Comparison of ENCODE assay signal across 8 mouse cellular contexts in the genomic region with DNA sequence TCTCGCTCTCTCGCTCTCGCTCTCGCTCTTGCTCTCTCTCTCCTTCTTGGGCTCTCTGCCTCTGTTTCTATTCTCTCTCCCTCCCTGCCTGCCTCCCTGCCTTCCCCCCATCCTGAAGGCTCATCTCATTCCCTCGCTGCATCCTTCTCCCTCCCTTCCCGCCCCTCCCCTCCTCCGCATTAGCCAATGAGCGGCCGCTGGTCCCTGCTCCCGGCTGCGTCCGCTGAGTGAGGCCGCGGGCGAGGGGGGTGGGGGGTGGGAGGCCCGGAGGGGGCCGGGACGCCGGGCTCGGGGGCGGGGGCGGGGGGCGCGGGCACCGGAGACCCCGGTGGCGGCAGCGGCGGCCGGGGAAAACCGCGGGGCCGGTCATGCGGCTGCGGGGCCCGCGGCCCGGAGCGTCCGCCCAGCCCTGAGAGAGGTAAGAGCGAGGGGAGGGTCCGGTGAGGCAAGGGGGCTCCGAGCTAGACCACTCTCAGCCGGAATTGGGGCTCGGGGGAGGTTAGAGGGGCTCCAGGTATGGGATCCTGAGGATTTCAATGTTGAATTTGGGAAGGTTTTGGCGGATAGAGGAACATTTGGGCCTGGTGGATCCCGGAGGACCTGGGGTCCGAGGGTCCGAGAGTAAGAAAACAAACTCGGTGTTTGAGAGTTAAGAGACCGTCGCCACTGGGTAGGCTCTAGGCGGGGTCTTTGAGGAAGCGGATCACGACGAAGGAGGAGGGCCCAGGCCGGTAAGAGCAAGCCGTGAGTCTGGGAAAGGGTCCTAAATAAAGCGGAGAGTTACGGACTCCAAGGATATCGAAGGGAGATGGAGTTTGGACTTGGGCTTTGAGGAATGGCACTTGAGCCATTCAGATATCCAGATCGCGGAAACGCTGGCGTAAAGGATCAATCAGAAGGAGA. TPM values are rescaled to one million over a fixed set of nuclear protein-coding genes. Genes with fewer than 3 reads are reported as not detected.
DNase-seq lines count a peak whose midpoint lies in the region; ATAC-seq and TF ChIP-seq lines count a peak whose summit lies in the region.

A gene (plus strand): TSS at position 337 of the 903 bp plus-strand sequence.

- no peak for DNase-seq in testis, postnatal 14 days (ENCODE audit: low spot score)
- peak; percentile 85 for DNase-seq in embryo, embryonic 9.5 days (ENCODE audit: extremely low spot score)
- peak; percentile 45 for DNase-seq in layer of hippocampus, adult 9-11 months
- DNase-seq in lung, postnatal 14 days = peak; percentile 4
- DNase-seq in thymus, adult 2 months = no peak

- peaks cover 5% of the 10 kb centered on the region for H3K27me3 ChIP-seq in testis, adult 2 months (ENCODE audit: control insufficient read depth, insufficient read depth, low read length)
- H3K27me3 ChIP-seq in heart, embryonic 11.5 days (ENCODE audit: control insufficient read depth, insufficient read depth, low read length) = peaks cover 44% of the 10 kb centered on the region
- H3K27me3 ChIP-seq in stomach, embryonic 14.5 days (ENCODE audit: control insufficient read depth, insufficient read depth, low read length) = no peaks in the 10 kb centered on the region
- no peaks in the 10 kb centered on the region for H3K27me3 ChIP-seq in thymus, adult 2 months (ENCODE audit: control insufficient read depth, insufficient read depth, low read length)

- H3K9me3 ChIP-seq in heart, embryonic 11.5 days (replicated peaks; ENCODE audit: control insufficient read depth, low read length) = no peaks in the 10 kb centered on the region
- no peaks in the 10 kb centered on the region for H3K9me3 ChIP-seq in stomach, embryonic 14.5 days (ENCODE audit: control insufficient read depth, low read depth, low read length)

- 2% methylated on average over 62 of the region's 65 CpGs for WGBS in heart, embryonic 11.5 days (ENCODE audit: insufficient replicate concordance)
- WGBS in stomach, embryonic 14.5 days = 1% methylated on average over 62 of the region's 65 CpGs
- 11% methylated on average over 65 of the region's 65 CpGs for WGBS in thymus, adult 2 months

- no peak for ATAC-seq in heart, embryonic 11.5 days (replicated peaks; ENCODE audit: insufficient number of reproducible peaks, low FRiP score, low TSS enrichment)
- ATAC-seq in stomach, embryonic 14.5 days (ENCODE audit: insufficient number of reproducible peaks, insufficient read depth, low FRiP score, low read depth) = peak; percentile 74

- H3K9ac ChIP-seq in heart, embryonic 11.5 days (ENCODE audit: low read depth, low read length) = peak within 1 kb of the TSS; percentile 58; the same call in 1 of the 2 replicates
- peak within 1 kb of the TSS; percentile 45 for H3K9ac ChIP-seq in stomach, embryonic 14.5 days (replicated peaks; ENCODE audit: low read depth, low read length)

- peak within 1 kb of the TSS; percentile 64 for H3K4me3 ChIP-seq in testis, adult 2 months (ENCODE audit: control insufficient read depth, low read depth, low read length)
- peak within 1 kb of the TSS; percentile 58 for H3K4me3 ChIP-seq in heart, embryonic 11.5 days (ENCODE audit: low read depth, low read length)
- H3K4me3 ChIP-seq in stomach, embryonic 14.5 days (ENCODE audit: low read depth, low read length) = peak within 1 kb of the TSS; percentile 39
- H3K4me3 ChIP-seq in thymus, adult 2 months (ENCODE audit: control insufficient read depth, insufficient read depth, low read length) = no peak within 1 kb of the TSS

- H3K4me2 ChIP-seq in heart, embryonic 11.5 days = peak within 1 kb of the TSS; percentile 73
- H3K4me2 ChIP-seq in stomach, embryonic 14.5 days (replicated peaks; ENCODE audit: low read depth, low read length) = peak within 1 kb of the TSS; percentile 49

- no peaks in the 10 kb centered on the region for H3K36me3 ChIP-seq in testis, adult 2 months (ENCODE audit: control insufficient read depth, insufficient read depth, low read length)
- no peaks in the 10 kb centered on the region for H3K36me3 ChIP-seq in heart, embryonic 11.5 days (ENCODE audit: control insufficient read depth, insufficient read depth, low read length)
- H3K36me3 ChIP-seq in stomach, embryonic 14.5 days (ENCODE audit: control insufficient read depth, insufficient read depth, low read length) = no peaks in the 10 kb centered on the region
- H3K36me3 ChIP-seq in thymus, adult 2 months (ENCODE audit: control insufficient read depth, insufficient read depth, low read length) = no peaks in the 10 kb centered on the region

- no peak for TF ChIP-seq CTCF in testis, adult 2 months (IDR thresholded peaks at IDR 0.05; ENCODE audit: control insufficient read depth, insufficient read depth, insufficient replicate concordance, low read depth, low read length)
- TF ChIP-seq CTCF in thymus, adult 2 months (IDR thresholded peaks at IDR 0.05; ENCODE audit: borderline replicate concordance, control insufficient read depth, extremely low read depth, insufficient read depth, low read length, poor library complexity) = no peak

- no peak for TF ChIP-seq POLR2A in testis, adult 2 months (IDR thresholded peaks at IDR 0.05; ENCODE audit: control insufficient read depth, low read depth, low read length)
- TF ChIP-seq POLR2A in thymus, adult 2 months (IDR thresholded peaks at IDR 0.05; ENCODE audit: control insufficient read depth, extremely low read depth, insufficient read depth, low read length, poor library complexity) = no peak

- H3K4me1 ChIP-seq in testis, adult 2 months (ENCODE audit: control insufficient read depth, insufficient read depth, low read length) = peaks cover 36% of the 10 kb centered on the region
- 0 out of 2 replicates have a peak, but pooled peaks cover 3% of the 10 kb centered on the region for H3K4me1 ChIP-seq in heart, embryonic 11.5 days (ENCODE audit: control insufficient read depth, insufficient read depth, low read length)
- H3K4me1 ChIP-seq in stomach, embryonic 14.5 days (ENCODE audit: control insufficient read depth, insufficient read depth, low read length) = no peaks in the 10 kb centered on the region
- H3K4me1 ChIP-seq in thymus, adult 2 months (replicated peaks; ENCODE audit: control insufficient read depth, insufficient read depth, low read length) = no peaks in the 10 kb centered on the region

- no peak within 1 kb of the TSS for H3K27ac ChIP-seq in testis, adult 2 months (ENCODE audit: control insufficient read depth, insufficient read depth, low read depth, low read length)
- no peak within 1 kb of the TSS for H3K27ac ChIP-seq in heart, embryonic 11.5 days (ENCODE audit: low read depth, low read length)
- peak within 1 kb of the TSS; percentile 91 for H3K27ac ChIP-seq in stomach, embryonic 14.5 days (ENCODE audit: low read length)
- H3K27ac ChIP-seq in thymus, adult 2 months (ENCODE audit: control insufficient read depth, insufficient read depth, low read length) = no peak within 1 kb of the TSS

RNA-seq across cellular contexts. Expression of the gene that starts here (rescaled TPM):
- polyA plus RNA-seq in testis, adult 2 months (2012; rRNA removed) = 1.9 and 2.1 TPM in 2 replicates
- 0.24 and 0.27 TPM in 2 replicates for polyA plus RNA-seq in heart, embryonic 11.5 days (2014; fragmentation: Nextera tagmentation; extraction: Ambion mirVana)
- 3.2 and 3.8 TPM in 2 replicates for polyA plus RNA-seq in stomach, embryonic 14.5 days (2014; fragmentation: Nextera tagmentation; extraction: Ambion mirVana)
- polyA plus RNA-seq in thymus, adult 2 months (2012; rRNA removed) = 2.6 and 2.7 TPM in 2 replicates

Comparison
In these comparisons a context has a peak if more than half of its experiments do, and no peak if none do; other contexts are left out.
1. DNase-seq: peak in embryo, embryonic 9.5 days (single experiment), layer of hippocampus, adult 9-11 months (single experiment) and lung, postnatal 14 days (single experiment); none in testis, postnatal 14 days (single experiment) and thymus, adult 2 months (single experiment).